Mouse (Mus musculus) skeletal muscle tissue, adult 2 months (tissue): ENCODE results near the gene Gm49369.
"Not testable (repeated sequence)": the region's sequence is repeated elsewhere in the genome, so short reads cannot be mapped to it uniquely, and the experiment has no call there.

Source experiments
- DNase-seq: peaks from one replicate; pipeline ENCODE4 v3.0.0-alpha.2; 2012; ENCODE audit warnings: low read depth, low spot score

The Gm49369 gene

DNA sequence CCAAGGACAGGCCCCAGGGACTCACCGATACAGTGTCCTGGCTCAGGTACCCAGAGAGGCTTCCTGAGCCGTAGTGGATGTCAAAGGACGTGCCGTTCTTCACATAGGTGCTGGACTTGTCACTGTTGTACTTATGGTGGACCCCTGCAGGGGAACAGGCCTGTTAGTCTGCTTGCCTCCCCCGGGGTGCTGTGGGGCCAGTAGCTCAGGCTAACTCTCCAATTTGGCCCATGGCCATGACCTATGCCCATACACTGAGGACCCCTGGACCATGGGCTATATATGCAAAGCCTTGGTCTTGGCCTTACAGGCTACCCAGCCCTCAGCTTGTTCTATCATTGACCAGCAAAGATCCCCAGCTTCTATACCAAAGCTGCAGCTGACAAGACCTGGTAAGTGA lies at the start of gene Gm49369:
TSS of gene Gm49369 (minus strand) at position 101 of the 400 bp plus-strand sequence.
- no peak for DNase-seq

GRCm38 (mm10) chr7:142431106-142431505 lies 48.6 kb upstream of the Gm49369 start:
- DNase-seq = no peak

DNA sequence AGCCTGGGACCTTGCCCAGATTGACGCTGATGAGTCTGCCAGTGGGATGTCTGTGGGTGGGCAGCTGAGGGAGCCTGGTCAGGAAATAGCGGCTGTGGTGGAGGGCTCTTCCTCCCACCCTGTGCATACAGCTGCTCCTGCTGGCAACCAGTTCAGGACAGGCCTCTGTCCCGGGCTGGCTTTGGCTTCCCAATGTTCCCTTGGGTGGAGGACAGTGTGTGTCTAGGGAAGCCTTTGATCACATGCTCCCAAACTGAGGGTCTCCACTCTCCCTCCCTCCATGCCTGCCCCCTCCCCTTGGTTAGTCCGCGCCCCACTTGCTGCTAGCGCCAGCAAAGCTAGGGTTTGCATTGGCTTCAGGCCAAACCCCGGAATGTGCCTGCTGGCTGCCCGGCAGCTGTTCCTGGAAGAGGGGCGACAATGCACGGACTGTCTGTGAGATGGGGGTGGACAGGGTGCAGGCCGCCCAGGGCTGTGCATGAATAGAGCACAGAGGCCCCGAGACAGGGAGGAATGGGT lies 47.8 kb upstream of the Gm49369 start:
- no peak for DNase-seq

DNA sequence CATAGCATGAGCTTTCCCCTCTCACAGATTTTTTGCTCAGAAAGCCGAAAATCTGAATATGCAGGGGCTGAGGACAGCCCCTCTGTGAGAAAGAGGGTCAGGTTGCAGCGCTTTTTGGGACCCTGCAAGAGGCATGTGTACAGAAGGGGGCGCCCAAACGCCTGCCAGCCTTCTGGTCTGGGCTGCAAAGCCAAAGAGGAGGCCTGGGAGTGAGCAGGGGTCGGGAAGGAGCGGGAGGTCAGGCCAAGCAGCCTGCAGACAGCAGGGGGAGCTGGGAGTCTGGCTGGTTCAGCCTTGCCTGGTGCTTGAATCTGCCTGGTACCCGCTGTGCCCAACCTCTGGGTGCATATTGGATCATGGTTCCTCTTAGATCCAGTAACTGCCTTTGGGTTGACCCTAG lies 45.7 kb upstream of the Gm49369 start:
- DNase-seq = no peak

- no peak for DNase-seq
These were observed 43.3 kb upstream of the Gm49369 start for GRCm38 (mm10) chr7:142425641-142426213.

GRCm38 (mm10) chr7:142421826-142422225 lies 39.4 kb upstream of the Gm49369 start:
- DNase-seq = no peak

DNA sequence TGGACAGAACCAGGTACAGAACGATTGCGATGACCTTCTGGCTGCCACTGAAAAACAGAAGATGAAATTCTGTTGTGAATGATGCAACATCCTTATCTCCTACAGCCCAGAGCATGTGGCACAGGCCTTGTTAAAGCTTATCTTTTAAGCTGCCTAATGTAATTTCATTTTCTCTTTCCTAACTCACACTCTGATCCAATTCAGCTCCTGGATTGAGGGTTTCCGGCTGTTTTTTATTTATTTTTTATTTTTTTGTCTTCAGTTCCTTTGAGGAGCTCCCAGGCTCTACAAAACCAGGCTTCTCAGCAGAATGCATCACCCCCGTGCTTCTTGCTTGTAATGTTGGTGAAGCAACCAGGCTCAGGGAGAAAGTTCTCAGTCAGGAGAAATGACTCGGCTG lies 37.4 kb upstream of the Gm49369 start:
- DNase-seq = no peak

DNA sequence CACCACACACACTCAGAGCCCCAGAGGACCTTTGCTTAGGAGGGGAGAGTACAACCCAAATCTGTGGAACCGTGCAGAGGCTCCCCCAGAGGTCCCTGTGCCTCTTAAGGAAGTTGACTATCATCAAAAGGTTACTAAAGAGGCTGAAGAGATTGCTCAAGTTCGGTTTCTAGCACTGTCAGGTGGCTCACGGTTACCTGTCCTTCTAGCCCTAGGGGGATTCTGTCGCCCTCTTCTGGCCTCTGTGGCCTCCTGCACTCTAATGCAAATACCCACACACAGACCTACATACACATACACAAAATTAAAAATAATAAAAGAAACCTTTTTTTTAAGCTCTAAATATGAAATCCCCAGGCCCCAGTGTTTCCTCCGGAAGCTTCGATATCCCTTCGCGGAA lies 36.2 kb upstream of the Gm49369 start:
- no peak for DNase-seq

GRCm38 (mm10) chr7:142418027-142418426 lies 35.6 kb upstream of the Gm49369 start:
- no peak for DNase-seq

DNA sequence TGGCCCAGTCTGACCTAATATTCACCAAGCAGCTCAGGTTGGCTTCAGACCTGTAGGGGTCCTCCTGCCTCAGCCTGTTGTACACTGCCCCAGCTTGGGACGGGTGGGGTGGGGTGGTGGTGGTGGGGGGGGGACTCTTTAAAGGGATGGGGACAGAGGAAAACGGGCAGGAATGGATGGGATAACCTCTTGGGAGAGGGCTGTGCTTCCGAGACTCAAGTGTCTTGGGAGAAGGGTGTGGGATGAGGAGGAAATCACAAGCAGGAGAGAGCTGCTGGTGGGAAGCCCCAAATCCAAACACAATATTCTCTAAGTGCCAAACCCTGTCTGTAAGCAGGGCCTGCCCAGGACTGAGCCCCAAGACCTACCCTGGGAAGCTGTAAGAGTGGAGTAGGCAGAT lies 33.8 kb upstream of the Gm49369 start:
- no peak for DNase-seq

GRCm38 (mm10) chr7:142415314-142415713 lies 32.8 kb upstream of the Gm49369 start:
- no peak for DNase-seq

- DNase-seq = no peak
These were observed 30.8 kb upstream of the Gm49369 start for GRCm38 (mm10) chr7:142413285-142413684.

DNA sequence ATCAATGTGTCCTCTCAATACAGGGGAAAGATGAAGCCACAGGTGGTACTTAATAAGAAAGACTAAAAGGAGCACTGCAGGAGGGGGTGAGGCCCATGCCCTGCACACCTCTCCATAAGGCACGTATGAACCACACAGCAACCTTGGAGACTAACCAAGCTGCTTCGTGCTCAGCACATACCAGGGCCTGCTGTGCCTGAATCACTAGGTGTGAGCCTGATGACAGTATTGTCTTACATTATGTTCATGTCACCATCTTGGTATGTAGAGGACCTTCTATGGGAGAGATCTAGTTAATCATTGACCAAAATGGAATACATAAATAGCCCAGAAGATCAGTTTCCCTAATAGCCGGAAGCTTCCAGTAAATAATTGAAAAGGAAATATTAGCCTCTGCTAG lies 27.1 kb upstream of the Gm49369 start:
- no peak for DNase-seq

DNA sequence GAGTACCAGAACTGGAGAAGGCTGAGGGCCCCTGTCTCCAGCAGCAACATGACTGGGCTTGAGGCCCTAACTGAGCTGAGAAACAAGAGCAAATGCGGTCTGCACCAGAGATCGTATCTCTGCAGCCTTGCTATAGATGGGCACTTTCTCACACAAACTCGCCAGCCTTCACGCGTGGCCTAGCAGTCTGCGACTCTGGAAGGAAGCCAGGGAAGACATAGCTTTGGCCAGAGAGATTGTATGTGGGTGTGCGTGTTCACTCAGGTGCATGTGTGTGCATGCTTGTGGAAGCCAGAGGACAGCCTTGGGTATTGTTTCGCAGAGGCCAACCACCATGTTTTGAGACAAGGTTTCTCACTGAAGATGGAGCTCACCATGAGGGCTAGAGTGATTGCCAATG lies 26.2 kb upstream of the Gm49369 start:
- DNase-seq = no peak

DNA sequence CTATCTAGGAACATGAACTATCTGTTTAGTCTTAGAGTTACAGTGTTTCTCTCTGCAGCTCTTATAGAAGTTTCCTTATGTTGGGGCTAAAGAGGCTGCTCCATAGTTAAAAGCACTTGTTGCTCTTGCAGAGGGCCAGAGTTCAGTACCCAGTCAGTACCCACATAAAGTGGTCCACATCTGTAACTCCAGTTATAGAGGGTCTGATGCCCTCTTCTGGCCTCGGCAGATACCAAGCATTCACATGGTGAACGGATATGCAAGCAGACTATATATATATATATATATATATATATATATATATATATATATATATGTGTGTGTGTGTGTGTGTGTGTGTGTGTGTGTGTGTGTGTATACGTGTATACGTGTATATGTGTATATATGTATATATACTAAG lies 25.5 kb upstream of the Gm49369 start:
- no peak for DNase-seq

DNA sequence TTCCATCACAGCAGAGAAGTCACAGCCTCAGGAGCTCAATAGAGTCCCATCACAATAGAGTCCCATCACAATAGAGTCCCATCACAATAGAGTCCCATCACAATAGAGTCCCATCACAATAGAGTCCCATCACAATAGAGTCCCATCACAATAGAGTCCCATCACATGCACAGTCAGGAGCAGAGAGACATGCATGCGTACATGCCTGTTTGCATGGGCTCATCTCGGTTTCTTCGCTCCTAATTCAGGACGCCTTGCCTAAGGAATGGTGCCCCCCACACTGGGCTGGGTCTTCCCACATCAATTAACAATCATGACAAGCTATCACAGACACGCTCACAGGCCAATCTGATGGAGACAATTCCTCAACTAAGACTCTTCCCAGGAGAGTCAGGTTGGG lies 22.7 kb upstream of the Gm49369 start:
- not testable (repeated sequence) for DNase-seq

GRCm38 (mm10) chr7:142403591-142403990 lies 21.1 kb upstream of the Gm49369 start:
- no peak for DNase-seq

DNA sequence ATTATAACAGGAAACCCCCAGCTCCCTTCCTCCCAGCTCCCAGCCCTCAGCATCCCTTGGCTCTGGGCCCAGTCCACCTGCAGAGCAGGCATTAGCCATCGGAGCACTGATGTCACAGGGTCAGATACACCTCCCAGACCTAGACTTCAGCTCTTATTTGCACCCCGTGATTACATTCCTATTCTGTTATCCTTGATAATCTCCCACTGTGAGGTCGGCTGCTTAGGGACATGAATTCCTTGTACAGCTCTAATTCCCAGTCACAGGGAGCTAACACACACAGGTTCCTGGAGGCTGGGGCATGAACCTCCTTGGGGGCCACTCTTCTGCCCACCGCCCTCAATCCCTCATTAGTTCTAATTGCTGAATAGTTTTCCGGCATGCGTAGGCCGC lies 18.3 kb upstream of the Gm49369 start:
- no peak for DNase-seq

DNA sequence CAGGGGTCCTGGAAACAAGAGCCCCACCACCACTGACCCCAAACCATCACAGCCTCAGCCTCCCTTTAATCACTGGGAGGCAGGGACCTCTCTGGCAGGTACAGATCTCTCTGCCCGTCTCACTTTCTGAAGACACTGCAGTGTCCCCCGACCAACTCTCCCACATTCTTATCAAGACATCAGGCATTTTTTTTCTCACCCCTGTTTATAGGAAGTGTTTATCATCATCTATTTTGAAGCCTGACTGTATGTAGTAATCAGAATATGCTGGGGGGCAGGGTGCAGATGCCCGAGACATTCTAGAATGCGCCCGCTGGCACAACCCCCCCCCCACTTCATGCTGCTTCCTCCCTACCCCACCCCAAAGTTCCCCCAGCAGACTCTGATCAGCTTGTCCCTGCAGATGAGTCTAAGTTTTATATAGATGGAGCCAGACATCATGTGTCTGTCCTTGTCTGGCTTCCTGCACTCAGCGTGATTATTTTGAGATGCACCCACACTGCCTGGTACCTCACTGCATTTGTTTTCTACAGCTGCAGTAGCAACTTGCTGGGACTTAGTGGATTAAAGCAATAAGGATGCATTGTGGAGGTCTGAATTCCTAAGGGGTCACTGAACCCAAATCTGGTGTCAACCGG lies 17.8 kb upstream of the Gm49369 start:
- DNase-seq = no peak

DNA sequence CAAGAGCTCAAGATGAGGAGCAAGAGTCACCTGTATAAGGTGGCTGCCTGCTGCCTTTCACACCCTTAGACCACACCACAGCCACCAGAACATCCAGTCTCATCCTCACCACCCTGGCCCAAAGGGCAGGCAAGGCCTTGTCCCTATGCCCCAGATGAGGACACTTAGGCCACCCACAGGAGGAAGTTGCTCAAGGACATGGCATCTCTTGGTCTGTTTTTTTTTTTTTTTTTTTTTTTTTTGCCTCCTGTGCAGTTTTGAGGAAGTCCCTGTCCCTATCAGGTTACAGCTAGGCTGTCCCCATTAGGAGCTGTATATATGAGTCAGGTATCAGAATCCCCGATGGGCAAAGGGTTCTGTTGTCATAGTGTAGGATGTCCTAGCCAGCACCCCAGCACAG lies 16.8 kb upstream of the Gm49369 start:
- DNase-seq = peak; percentile 68

DNA sequence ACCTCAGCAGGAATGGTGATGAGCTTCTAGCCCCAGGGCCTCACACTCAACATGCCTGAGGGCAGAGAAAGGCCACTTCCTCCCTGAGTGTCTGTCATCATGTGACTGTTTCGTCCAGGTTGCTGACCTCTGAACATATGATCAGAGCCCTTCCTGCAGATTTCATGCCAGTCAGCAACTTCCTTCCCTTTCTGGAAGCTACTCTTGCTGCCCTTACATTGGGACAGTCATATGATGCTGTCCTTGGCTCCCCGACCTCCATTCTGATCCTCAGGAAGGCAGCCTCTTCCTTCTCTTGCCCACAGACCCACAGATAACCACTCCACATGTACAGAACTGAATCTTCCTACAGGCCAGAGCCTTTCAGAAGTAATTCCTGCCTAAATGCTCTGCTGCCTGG lies 15.6 kb upstream of the Gm49369 start:
- DNase-seq = no peak

DNA sequence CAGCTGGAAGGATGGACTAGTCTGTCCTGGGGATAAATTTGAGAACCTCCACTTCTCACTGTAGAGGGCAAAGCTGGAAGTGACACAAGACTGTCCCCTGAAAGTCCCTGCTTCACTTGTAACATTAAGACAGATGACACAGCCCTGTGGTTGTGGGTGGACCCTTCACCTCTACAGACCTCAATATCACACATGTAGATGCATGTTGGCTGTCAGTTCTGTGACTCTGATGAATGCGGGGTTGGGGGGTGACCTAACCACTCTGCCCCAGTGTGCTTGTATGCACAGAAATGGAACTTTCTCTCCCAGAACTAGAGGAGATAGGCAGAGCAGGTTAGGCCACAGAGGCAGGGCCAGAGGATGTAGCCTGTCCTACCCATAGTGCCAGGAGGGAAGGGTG lies 14.1 kb upstream of the Gm49369 start:
- no peak for DNase-seq

GRCm38 (mm10) chr7:142395472-142395871 lies 13.0 kb upstream of the Gm49369 start:
- DNase-seq = no peak
